Mouse (Mus musculus) megakaryocyte, embryonic 14.5 days (primary cell): ENCODE data around the gene Tmem189.

ENCODE experiments used
- FLI1 ChIP-seq: IDR thresholded peaks from 2 replicates; pipeline ENCODE4 v1.6.1; 2012; ENCODE audit warnings: low read length, inconsistent platforms, mixed read lengths
- GATA1 ChIP-seq: IDR thresholded peaks from 3 replicates; pipeline ENCODE4 v1.6.1; 2012; ENCODE audit warnings: mixed read lengths, low read length, inconsistent platforms, borderline replicate concordance

DNA sequence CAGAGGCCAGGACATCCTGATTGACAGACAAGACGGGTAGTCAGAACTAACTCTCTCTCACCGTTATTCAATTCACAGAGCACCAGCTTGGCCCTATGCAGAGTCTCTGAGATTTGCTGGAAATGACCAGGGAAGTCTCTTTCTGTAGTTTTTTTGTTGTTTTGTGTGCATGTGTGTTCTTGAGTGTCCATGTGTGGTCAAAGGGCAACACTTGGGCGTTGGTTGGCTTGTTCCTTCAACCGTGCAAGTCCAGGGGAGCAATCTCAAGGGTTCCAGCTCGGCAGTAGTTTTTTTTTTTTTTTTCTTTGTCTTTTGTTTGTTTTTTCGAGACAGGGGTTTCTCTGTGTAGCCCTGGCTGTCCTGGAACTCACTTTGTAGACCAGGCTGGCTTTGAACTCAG, 26.9 kb downstream of the Tmem189 start:
- TF ChIP-seq GATA1 = no peak
- no peak for TF ChIP-seq FLI1
